Mouse (Mus musculus): Measurements from ENCODE around the gene Gpr174.
"Not testable (repeated sequence)": the region's sequence is repeated elsewhere in the genome, so short reads cannot be mapped to it uniquely, and the experiment has no call there.

Gpr174 gene

GRCm38 (mm10) chrX:107255486-107256227 lies at the start of gene Gpr174:
Gene Gpr174 (plus strand): TSS chrX:107255878.
- no peak for DNase-seq

GRCm38 (mm10) chrX:107217577-107218090 lies 38.0 kb upstream of the Gpr174 start:
- DNase-seq: no peak

GRCm38 (mm10) chrX:107224846-107225245 lies 30.8 kb upstream of the Gpr174 start:
- no peak for DNase-seq

GRCm38 (mm10) chrX:107231214-107231613 lies 24.5 kb upstream of the Gpr174 start:
- no peak for DNase-seq

GRCm38 (mm10) chrX:107234655-107235054 lies 21.0 kb upstream of the Gpr174 start:
- no peak for DNase-seq

GRCm38 (mm10) chrX:107236461-107236860 lies 19.2 kb upstream of the Gpr174 start:
- no peak for DNase-seq

GRCm38 (mm10) chrX:107250390-107250789 lies 5.3 kb upstream of the Gpr174 start:
- DNase-seq: no peak

- DNase-seq: no peak
Observed at GRCm38 (mm10) chrX:107264619-107265018, 8.9 kb downstream of the Gpr174 start.

- DNase-seq: no peak
Observed at GRCm38 (mm10) chrX:107277606-107278005, 21.9 kb downstream of the Gpr174 start.

- no peak for DNase-seq
Observed at GRCm38 (mm10) chrX:107284211-107284610, 28.5 kb downstream of the Gpr174 start.

GRCm38 (mm10) chrX:107297861-107298260 lies 42.2 kb downstream of the Gpr174 start:
- not testable (repeated sequence) for DNase-seq

- no peak for DNase-seq
Observed at GRCm38 (mm10) chrX:107298761-107299160, 43.1 kb downstream of the Gpr174 start.

- DNase-seq: no peak
Observed at GRCm38 (mm10) chrX:107306492-107306891, 50.8 kb downstream of the Gpr174 start.

- no peak for DNase-seq
Observed at GRCm38 (mm10) chrX:107312533-107312932, 56.9 kb downstream of the Gpr174 start.

- DNase-seq: no peak
Observed at GRCm38 (mm10) chrX:107325697-107326381, 70.2 kb downstream of the Gpr174 start.

GRCm38 (mm10) chrX:107329849-107330248 lies 74.2 kb downstream of the Gpr174 start:
- DNase-seq: no peak

GRCm38 (mm10) chrX:107336609-107337008 lies 80.9 kb downstream of the Gpr174 start:
- DNase-seq: no peak

GRCm38 (mm10) chrX:107341980-107342379 lies 86.3 kb downstream of the Gpr174 start:
- DNase-seq: no peak

All from cerebellum, adult 18-20 months (tissue).